Mouse (Mus musculus) neural tube, embryonic 12.5 days (tissue): ENCODE measurements around the gene Creg2. TPM values are rescaled to one million over a fixed set of nuclear protein-coding genes. Genes with fewer than 3 reads are reported as not detected.

Experiments used
- ATAC-seq: fragments of 200-750 bp; cut with Nextera tagmentation; 2 replicates; pipeline ENCODE4 v1.8.0; 2017; ENCODE audit warnings: low read depth, mild to moderate bottlenecking, moderate TSS enrichment, moderate library complexity; ENCODE audit not compliant: low FRiP score
- H3K27ac ChIP-seq: fragments of 300-500 bp; sonication (generic); 2 replicates; pipeline ENCODE4 v1.5.1; 2016
- H3K27me3 ChIP-seq: fragments of 300-500 bp; sonication (generic); replicated peaks from 2 replicates; pipeline ENCODE4 v1.6.1; 2016; ENCODE audit warnings: mild to moderate bottlenecking
- H3K36me3 ChIP-seq: fragments of 300-500 bp; sonication (generic); 2 replicates; pipeline ENCODE4 v1.6.1; 2016; ENCODE audit warnings: mild to moderate bottlenecking
- H3K4me1 ChIP-seq: fragments of 300-500 bp; sonication (generic); 2 replicates; pipeline ENCODE4 v1.6.1; 2016
- H3K4me2 ChIP-seq: fragments of 300-500 bp; sonication (generic); replicated peaks from 2 replicates; pipeline ENCODE4 v1.6.1; 2016; ENCODE audit warnings: mild to moderate bottlenecking
- H3K4me3 ChIP-seq: fragments of 300-500 bp; sonication (generic); 2 replicates; pipeline ENCODE4 v1.5.1; 2016
- H3K9ac ChIP-seq: fragments of 300-500 bp; sonication (generic); 2 replicates; pipeline ENCODE4 v1.6.1; 2016; ENCODE audit warnings: mild to moderate bottlenecking
- H3K9me3 ChIP-seq: fragments of 300-500 bp; sonication (generic); 2 replicates; pipeline ENCODE4 v1.6.1; 2016; ENCODE audit warnings: mild to moderate bottlenecking
- WGBS: fragments of 180-500 bp; shearing (Covaris S2); methylation state at CpG from one replicate; pipeline ENCODE4 v1.1.7; 2016; 5-methylcytosine and 5-hydroxymethylcytosine counted together
- polyA plus RNA-seq: library from polyadenylated mRNA; unstranded; fragments of >200 nt; fragmentation: Nextera tagmentation; extraction: Ambion mirVana; gene quantifications from 2 replicates; pipeline ENCODE4 v1.2.1, GENCODE M21; 2016

Gene Creg2
- polyA plus RNA-seq, 1 experiment from 2014 or later: 3.2 TPM

GRCm38 (mm10) chr1:39585416-39585815 lies 65.9 kb downstream of the Creg2 start:
- Histone ChIP-seq H3K9ac (no peak overlapping the region), H3K9me3 (no peaks in the 10 kb centered on the region), H3K27ac (no peak overlapping the region), H3K4me1 (no peaks in the 10 kb centered on the region), H3K4me2 (no peak overlapping the region), H3K36me3 (no peaks in the 10 kb centered on the region), H3K4me3 (no peak overlapping the region), H3K27me3 (no peaks in the 10 kb centered on the region)
- ATAC-seq: no peak
- WGBS: 82% methylated on average over 9 of the region's 9 CpGs

GRCm38 (mm10) chr1:39583173-39583572 lies 68.1 kb downstream of the Creg2 start:
- Histone ChIP-seq H3K4me1 (no peaks in the 10 kb centered on the region), H3K9ac (no peak overlapping the region), H3K4me3 (no peak overlapping the region), H3K4me2 (no peak overlapping the region), H3K9me3 (no peaks in the 10 kb centered on the region), H3K36me3 (no peaks in the 10 kb centered on the region), H3K27ac (no peak overlapping the region), H3K27me3 (no peaks in the 10 kb centered on the region)
- no peak for ATAC-seq
- 88% methylated on average over 9 of the region's 9 CpGs for WGBS

- Histone ChIP-seq H3K9ac (no peak overlapping the region), H3K36me3 (no peaks in the 10 kb centered on the region), H3K4me1 (peaks cover 5% of the 10 kb centered on the region; the same call in 1 of the 2 replicates), H3K4me2 (no peak overlapping the region), H3K27me3 (no peaks in the 10 kb centered on the region), H3K9me3 (no peaks in the 10 kb centered on the region), H3K4me3 (no peak overlapping the region), H3K27ac (no peak overlapping the region)
- ATAC-seq: no peak
- 81% methylated on average over 2 of the region's 3 CpGs for WGBS
Measured at GRCm38 (mm10) chr1:39581215-39581614, 70.1 kb downstream of the Creg2 start.

DNA sequence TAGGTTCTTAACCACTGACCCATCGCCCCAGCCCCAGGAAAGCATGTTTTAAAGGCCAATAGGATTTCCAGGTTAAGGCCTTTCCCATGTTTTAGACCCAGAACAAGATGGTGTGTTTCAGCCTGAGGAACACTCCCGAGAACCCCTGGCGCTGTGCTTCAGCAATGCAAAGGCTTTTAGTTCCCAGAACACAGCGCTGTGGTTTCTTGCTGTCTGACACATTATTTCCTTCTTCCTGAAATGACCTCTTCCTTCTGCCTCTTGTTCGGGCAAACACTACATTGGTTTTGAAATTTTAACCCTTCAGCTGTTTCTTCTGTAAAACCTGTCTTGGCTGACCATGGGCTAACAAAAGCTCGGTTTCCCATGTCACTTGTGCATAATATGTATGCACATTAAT lies 72.1 kb downstream of the Creg2 start:
- H3K9ac ChIP-seq: no peak overlapping the region
- H3K4me1 ChIP-seq: peaks cover 14% of the 10 kb centered on the region
- H3K27me3 ChIP-seq: no peaks in the 10 kb centered on the region
- 87% methylated on average over 6 of the region's 6 CpGs for WGBS
- H3K27ac ChIP-seq: no peak overlapping the region
- H3K9me3 ChIP-seq: no peaks in the 10 kb centered on the region
- H3K36me3 ChIP-seq: no peaks in the 10 kb centered on the region
- H3K4me3 ChIP-seq: no peak overlapping the region
- no peak overlapping the region for H3K4me2 ChIP-seq
- no peak for ATAC-seq

DNA sequence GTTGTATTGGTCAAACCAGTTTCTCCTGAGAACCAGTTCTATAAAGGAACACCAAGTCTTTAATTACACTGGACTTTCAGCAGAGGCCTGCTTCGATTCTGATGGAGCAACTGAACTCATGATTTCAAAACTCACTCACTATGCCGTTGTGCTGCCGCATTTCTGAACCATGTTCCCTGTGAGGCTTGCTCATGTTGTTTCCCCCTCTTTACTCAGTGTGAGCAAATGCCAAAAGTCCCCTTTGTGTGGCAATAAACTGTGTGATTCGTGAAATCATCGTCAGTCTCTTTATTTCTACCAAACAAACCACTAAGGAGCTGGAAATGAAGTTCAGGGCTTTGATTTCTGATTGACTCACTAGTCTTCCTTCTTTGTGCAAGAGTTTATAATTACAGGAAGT lies 72.8 kb downstream of the Creg2 start:
- ATAC-seq: no peak
- Histone ChIP-seq H3K9ac (no peak overlapping the region), H3K27ac (no peak overlapping the region), H3K9me3 (no peaks in the 10 kb centered on the region), H3K4me2 (no peak overlapping the region), H3K4me3 (no peak overlapping the region), H3K36me3 (no peaks in the 10 kb centered on the region), H3K4me1 (peaks cover 14% of the 10 kb centered on the region), H3K27me3 (no peaks in the 10 kb centered on the region)
- whole genome bisulfite sequencing: 89% methylated on average over 5 of the region's 5 CpGs

DNA sequence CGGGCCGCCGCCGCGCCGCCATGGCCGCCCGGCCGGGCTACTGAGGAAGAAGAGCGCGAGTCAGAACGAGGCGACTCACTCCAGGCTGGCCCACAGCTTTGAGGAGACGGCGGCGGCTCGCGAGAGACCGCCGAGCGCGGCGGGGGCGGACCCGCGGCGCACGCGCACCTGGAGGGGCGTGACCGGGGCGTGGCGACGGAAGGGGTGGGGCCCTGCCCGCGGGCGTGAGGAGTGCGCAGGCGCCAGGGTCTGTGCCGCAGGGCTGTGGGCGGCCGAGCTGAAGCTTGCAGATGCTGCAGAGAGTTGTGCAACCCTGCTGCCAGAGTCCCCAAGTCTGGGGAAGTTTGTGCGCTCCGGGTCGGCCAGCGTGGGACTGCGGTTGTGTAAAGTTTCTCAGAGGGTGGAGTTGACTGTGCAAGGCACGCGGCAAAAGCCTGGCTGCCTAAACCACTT lies 74.0 kb downstream of the Creg2 start, which contains the start of gene Rnf149:
Rnf149 (minus strand) TSS at position 153 of the 453 bp plus-strand sequence.
- H3K4me3 ChIP-seq: peak within 1 kb of the TSS; percentile 89
- 1% methylated on average over 49 of the region's 49 CpGs for WGBS
- ATAC-seq: peak; percentile 97
- H3K9me3 ChIP-seq: no peaks in the 10 kb centered on the region
- peak within 1 kb of the TSS; percentile 81 for H3K4me2 ChIP-seq
- peaks cover 14% of the 10 kb centered on the region for H3K4me1 ChIP-seq
- H3K27me3 ChIP-seq: no peaks in the 10 kb centered on the region
- H3K27ac ChIP-seq: peak within 1 kb of the TSS; percentile 95
- H3K9ac ChIP-seq: peak within 1 kb of the TSS; percentile 89
- H3K36me3 ChIP-seq: 0 out of 2 replicates have a peak, but pooled peaks cover 2% of the 10 kb centered on the region

DNA sequence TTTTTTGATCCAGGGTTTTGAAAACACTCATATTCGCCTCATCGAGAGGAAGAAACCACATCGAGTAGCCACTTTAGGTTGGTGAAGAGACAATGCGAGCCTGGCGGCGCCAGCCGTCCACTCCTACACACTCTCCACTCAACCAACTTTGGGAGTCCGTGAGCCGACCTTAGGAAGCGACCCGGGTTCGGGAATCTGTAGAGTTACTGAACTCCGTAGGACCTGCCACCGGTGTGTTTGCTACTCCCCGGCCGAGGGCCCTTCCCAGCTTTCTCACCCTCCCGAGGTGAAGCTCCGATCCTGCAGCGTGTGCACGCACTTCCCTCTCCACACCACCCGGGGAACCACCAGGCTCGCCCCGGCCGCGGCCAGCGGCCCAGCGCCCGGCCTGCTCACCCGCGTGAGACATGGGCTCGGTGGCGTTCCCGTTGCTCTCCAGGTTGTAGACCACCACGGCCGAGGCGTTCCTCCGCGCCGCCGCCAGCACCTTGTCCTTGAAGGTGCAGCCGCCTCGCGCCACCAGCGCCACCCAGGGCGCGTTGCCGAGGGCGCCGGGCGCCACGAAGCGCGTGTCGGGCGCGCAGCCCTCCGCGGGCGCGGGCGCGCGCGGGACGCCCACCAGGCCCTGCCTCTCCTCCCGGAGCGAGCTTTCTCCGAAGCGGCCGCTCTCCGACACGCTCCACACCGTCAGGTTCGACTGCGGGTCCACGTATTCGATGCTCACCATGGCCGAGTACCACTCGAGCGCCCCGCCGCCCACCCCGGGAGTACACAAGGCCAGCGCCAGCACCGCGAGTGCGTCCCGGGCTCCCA lies 74.6 kb downstream of the Creg2 start:
- H3K4me2 ChIP-seq: peak overlapping the region; percentile 81
- H3K27me3 ChIP-seq: no peaks in the 10 kb centered on the region
- 0 out of 2 replicates have a peak, but pooled peaks cover 2% of the 10 kb centered on the region for H3K36me3 ChIP-seq
- ATAC-seq: peak; percentile 85
- H3K4me1 ChIP-seq: peaks cover 14% of the 10 kb centered on the region
- peak overlapping the region; percentile 95 for H3K27ac ChIP-seq
- H3K4me3 ChIP-seq: peak overlapping the region; percentile 89
- under 1% methylated on average over 88 of the region's 88 CpGs for WGBS
- peak overlapping the region; percentile 89 for H3K9ac ChIP-seq
- H3K9me3 ChIP-seq: no peaks in the 10 kb centered on the region

DNA sequence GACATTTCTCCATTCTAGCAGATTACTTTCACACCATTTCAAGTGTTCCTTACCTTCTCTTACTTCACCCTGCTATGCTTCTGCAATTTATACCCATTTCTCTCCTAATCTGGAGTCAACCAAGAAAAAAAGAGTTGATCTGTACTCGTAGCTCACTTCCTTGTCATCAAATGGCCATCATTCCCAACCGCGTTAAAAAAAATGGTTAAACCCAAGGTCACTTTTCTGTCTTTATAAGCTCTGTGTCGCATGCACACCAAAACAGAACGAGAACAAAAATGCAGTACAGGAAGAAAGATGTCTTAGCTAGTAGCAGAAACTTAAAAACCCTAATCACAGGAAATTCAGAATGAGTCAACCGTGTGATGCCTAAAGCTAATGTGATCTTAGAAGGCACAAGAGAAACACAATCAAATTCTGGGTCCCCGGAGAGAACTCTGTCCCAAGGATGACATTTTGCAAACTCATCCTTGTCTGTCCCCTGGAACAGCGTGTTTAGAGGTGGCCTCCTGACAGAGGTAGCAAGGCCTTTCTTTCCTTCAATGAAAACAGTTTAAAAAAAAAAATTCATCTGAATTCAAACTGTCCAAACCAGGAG lies 75.4 kb downstream of the Creg2 start:
- no peak for ATAC-seq
- peak overlapping the region; percentile 95; the same call in 1 of the 2 replicates for H3K27ac ChIP-seq
- peak overlapping the region; percentile 89 for H3K4me3 ChIP-seq
- peak overlapping the region; percentile 81 for H3K4me2 ChIP-seq
- 0 out of 2 replicates have a peak, but pooled peaks cover 2% of the 10 kb centered on the region for H3K36me3 ChIP-seq
- H3K9ac ChIP-seq: peak overlapping the region; percentile 89
- peaks cover 14% of the 10 kb centered on the region for H3K4me1 ChIP-seq
- H3K9me3 ChIP-seq: no peaks in the 10 kb centered on the region
- WGBS: 20% methylated on average over 8 of the region's 8 CpGs
- no peaks in the 10 kb centered on the region for H3K27me3 ChIP-seq

DNA sequence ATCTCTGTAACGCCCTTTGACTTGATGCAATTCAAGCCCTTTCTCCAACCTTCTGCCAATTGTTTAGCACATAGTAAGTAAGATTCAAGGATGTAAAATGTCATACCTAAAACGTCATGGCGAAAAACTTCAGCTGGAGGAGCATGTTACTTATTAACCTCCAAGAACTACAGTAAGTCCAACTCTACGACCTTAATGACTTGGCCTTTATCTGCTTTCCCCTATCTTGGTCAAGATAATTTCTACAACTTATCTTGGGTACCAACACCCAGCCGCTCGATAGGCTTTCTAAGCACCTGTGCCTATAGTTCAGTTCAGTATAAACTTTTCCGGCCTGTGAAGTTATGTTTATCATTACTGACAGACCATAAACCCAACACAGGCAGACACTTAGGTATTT lies 77.4 kb downstream of the Creg2 start:
- 89% methylated on average over 7 of the region's 7 CpGs for WGBS
- 0 out of 2 replicates have a peak, but pooled peaks cover 2% of the 10 kb centered on the region for H3K36me3 ChIP-seq
- H3K9ac ChIP-seq: no peak overlapping the region
- H3K4me3 ChIP-seq: no peak overlapping the region
- peaks cover 14% of the 10 kb centered on the region for H3K4me1 ChIP-seq
- H3K27ac ChIP-seq: no peak overlapping the region
- no peak overlapping the region for H3K4me2 ChIP-seq
- no peak for ATAC-seq
- H3K9me3 ChIP-seq: no peaks in the 10 kb centered on the region
- H3K27me3 ChIP-seq: no peaks in the 10 kb centered on the region

DNA sequence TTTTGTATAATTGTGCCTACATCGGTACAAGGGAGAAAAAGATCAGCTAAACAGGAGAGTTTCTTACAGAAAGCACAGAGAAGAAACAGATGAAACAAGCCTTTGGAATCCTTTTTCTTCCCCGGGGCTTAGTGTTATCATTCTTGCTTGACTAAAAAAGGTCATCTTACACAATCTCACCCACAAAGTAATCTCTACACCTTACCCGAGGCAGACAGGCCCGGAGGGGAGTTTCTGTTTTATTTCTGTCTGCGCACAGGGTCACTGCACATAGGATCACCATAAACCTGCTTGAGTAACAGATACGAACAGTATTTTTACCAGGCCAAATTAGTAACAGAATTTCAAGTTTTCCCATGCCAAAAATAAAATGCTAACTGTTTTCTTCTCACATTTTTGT lies 79.6 kb downstream of the Creg2 start:
- Histone ChIP-seq H3K9ac (no peak overlapping the region), H3K36me3 (0 out of 2 replicates have a peak, but pooled peaks cover 2% of the 10 kb centered on the region), H3K9me3 (no peaks in the 10 kb centered on the region), H3K4me2 (no peak overlapping the region), H3K27ac (no peak overlapping the region), H3K27me3 (no peaks in the 10 kb centered on the region), H3K4me1 (peaks cover 9% of the 10 kb centered on the region), H3K4me3 (no peak overlapping the region)
- WGBS: 78% methylated on average over 6 of the region's 6 CpGs
- no peak for ATAC-seq
